Mouse (Mus musculus) effector memory CD4-positive, alpha-beta T cell, adult 5 months (primary cell): ENCODE results near the gene Aloxe3. TPM values are rescaled to one million over a fixed set of nuclear protein-coding genes. Genes with fewer than 3 reads are reported as not detected.

Source experiments
- polyA plus RNA-seq: library from polyadenylated mRNA; unstranded; fragments of 100-300 nt; shearing (Covaris generic); gene quantifications from one replicate; pipeline ENCODE4 v1.2.1, GENCODE M21; 2017

Gene Aloxe3
- polyA plus RNA-seq = 0.36 TPM

GRCm38 (mm10) chr11:69125852-69125918, at the start of gene Aloxe3:
Gene Aloxe3 (plus strand): TSS chr11:69125896.

GRCm38 (mm10) chr11:69088103-69088855, 37.4 kb upstream of the Aloxe3 start, which contains the start of gene Vamp2:
Gene Vamp2 (plus strand): TSS chr11:69088490.

GRCm38 (mm10) chr11:69094697-69095429, 30.8 kb upstream of the Aloxe3 start, which contains the start of gene Per1:
Gene Per1 (plus strand): TSS chr11:69095217.

DNA sequence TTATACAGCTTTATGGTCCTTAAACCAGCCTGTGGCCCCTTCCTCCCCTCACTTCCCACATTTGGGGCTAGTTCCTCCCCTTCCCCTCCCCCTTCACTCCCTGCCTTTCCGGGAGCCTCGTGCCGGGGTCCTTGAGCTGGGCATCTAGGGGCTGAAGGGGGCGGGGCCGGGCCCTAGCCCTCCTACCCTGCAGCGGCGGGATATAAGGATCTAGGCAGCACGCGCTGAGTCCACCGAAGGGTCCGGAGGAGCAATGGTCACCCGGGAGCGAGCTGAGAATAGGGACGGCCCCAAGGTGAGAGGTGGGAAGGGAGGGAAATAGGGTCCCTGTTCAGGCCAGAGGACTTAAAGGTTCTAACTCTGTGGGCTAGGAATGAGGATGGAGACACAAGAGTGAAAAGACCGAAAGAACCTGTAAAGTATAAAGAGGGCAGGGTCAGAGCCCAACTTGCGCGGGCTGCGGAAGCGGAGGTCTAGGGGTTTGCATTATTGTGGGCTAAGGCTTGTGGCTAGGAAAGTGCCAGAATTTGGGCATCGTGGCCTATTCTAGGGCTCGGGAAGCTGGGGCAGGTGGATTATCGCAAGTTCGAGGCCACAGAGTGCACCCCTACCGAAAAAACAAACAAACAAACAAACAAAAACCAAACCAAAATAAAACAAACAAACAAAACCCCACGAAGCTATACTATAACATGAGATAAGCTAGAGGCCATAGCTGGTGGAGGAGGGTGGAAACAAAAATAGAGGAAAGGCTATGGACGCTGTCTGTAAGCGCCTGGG, 5.3 kb upstream of the Aloxe3 start, which contains the start of gene Hes7:
Hes7 (plus strand) TSS at position 184 of the 780 bp plus-strand sequence.

DNA sequence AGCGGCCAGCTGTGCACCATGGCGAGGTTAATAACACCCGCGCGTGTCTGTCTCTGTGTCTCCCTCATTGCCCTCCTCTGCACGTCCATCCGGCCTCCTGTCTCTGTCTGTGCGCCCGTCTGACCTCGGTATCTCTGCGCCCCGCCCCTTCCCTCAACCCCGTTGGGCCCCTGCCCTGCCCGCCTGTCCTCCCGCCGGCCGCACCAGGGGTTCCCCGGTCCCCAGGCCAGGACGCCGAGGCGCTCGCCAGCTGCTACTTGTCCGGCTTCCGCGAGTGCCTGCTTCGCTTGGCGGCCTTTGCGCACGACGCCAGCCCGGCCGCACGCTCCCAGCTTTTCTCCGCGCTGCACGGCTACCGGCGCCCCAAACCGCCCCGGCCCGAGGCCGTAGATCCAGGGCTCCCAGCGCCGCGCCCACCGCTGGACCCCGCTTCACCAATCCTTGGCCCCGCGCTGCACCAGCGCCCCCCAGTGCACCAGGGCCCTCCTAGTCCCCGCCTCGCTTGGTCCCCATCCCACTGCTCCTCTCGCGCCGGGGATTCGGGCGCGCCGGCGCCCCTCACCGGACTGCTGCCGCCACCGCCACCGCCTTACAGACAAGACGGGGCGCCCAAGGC, 3.3 kb upstream of the Aloxe3 start, which contains the start of gene 9130213A22Rik:
9130213A22Rik (minus strand) TSS at position 254 of the 616 bp plus-strand sequence.

GRCm38 (mm10) chr11:69156800-69157199, 31.1 kb downstream of the Aloxe3 start, which contains the start of gene Alox12b:
Gene Alox12b (plus strand): TSS chr11:69156989.

DNA sequence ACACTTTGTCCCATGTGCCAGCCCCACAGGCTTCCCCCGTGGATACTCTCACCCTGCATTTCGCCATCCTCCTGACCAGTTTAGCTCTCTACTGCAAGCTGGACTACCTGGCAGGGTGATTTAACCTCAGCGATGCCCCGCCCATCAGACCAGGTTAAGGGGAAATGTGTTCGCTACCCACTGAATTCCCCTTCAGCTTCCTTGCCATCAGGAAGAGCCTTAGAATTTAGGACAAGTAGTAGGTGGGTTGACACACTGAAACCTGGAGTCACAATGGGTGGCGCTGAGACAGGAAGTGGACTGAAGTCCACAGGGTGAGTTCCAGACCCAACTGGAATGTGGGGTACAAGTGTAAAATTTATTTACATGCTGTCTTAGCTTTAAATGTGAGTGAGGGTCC, 72.0 kb downstream of the Aloxe3 start, which contains the start of gene Alox8:
Alox8 (minus strand) TSS at position 101 of the 400 bp plus-strand sequence.

Other genes with a start within 250 kb of the Aloxe3 start
- not detected for gene Rnf222, start 237.3 kb upstream of the Aloxe3 start, polyA plus RNA-seq
- 834 TPM for gene Rpl26, start 224.3 kb upstream of the Aloxe3 start, polyA plus RNA-seq
- gene Odf4, start 198.8 kb upstream of the Aloxe3 start, polyA plus RNA-seq = not detected
- not detected for gene Arhgef15, start 168.4 kb upstream of the Aloxe3 start, polyA plus RNA-seq
- 4.2 TPM for gene Slc25a35, start 157.8 kb upstream of the Aloxe3 start, polyA plus RNA-seq
- 8.2 TPM for gene Rangrf, start 150.7 kb upstream of the Aloxe3 start, polyA plus RNA-seq
- 2.6 TPM for gene Pfas, start 117.4 kb upstream of the Aloxe3 start, polyA plus RNA-seq
- gene Ctc1, start 110.0 kb upstream of the Aloxe3 start, polyA plus RNA-seq = 15.3 TPM
- gene Aurkb, start 80.2 kb upstream of the Aloxe3 start, polyA plus RNA-seq = 0.87 TPM
- 6.9 TPM for gene Borcs6, start 66.2 kb upstream of the Aloxe3 start, polyA plus RNA-seq
- gene Tmem107, start 55.1 kb upstream of the Aloxe3 start, polyA plus RNA-seq = 6.6 TPM
- gene Vamp2, start 37.4 kb upstream of the Aloxe3 start, polyA plus RNA-seq = 282 TPM
- 136 TPM for gene Per1, start 30.7 kb upstream of the Aloxe3 start, polyA plus RNA-seq
- 0.41 TPM for gene Hes7, start 5.5 kb upstream of the Aloxe3 start, polyA plus RNA-seq
- gene 9130213A22Rik, start 3.3 kb upstream of the Aloxe3 start, polyA plus RNA-seq = not detected
- not detected for gene Alox12b, start 31.1 kb downstream of the Aloxe3 start, polyA plus RNA-seq
- 0.80 TPM for gene Alox8, start 71.9 kb downstream of the Aloxe3 start, polyA plus RNA-seq
- not detected for gene Gucy2e, start 111.1 kb downstream of the Aloxe3 start, polyA plus RNA-seq
- gene Cntrob, start 197.9 kb downstream of the Aloxe3 start, polyA plus RNA-seq = 9.3 TPM
- 44.3 TPM for gene Trappc1, start 198.1 kb downstream of the Aloxe3 start, polyA plus RNA-seq
- 1.2 TPM for gene Kcnab3, start 200.4 kb downstream of the Aloxe3 start, polyA plus RNA-seq
- 2.1 TPM for gene Rnf227, start 214.6 kb downstream of the Aloxe3 start, polyA plus RNA-seq
- gene Chd3, start 243.5 kb downstream of the Aloxe3 start, polyA plus RNA-seq = 74.2 TPM